Mouse (Mus musculus) adrenal gland, postnatal 36 days (tissue): Measurements from ENCODE around the gene Osgep. TPM values are rescaled to one million over a fixed set of nuclear protein-coding genes. Genes with fewer than 3 reads are reported as not detected.
"Not testable (repeated sequence)": the region's sequence is repeated elsewhere in the genome, so short reads cannot be mapped to it uniquely, and the experiment has no call there.

Source experiments
- DNase-seq, 2 experiments: peaks; one replicate each; pipeline ENCODE4 v3.0.0; 2021; ENCODE audit warnings: mixed read lengths in 1 of 2
- total RNA-seq, 2 experiments: library from RNA; stranded (reverse); gene quantifications; 2 replicates each; pipeline ENCODE4 v1.2.3; 2021

Gene Osgep
- total RNA-seq, 2 experiments from 2014 or later: 42.9 to 57.8 TPM

- DNase-seq: no peak
Observed at GRCm38 (mm10) chr14:50891621-50892020, 33.1 kb downstream of the Osgep start.

DNA sequence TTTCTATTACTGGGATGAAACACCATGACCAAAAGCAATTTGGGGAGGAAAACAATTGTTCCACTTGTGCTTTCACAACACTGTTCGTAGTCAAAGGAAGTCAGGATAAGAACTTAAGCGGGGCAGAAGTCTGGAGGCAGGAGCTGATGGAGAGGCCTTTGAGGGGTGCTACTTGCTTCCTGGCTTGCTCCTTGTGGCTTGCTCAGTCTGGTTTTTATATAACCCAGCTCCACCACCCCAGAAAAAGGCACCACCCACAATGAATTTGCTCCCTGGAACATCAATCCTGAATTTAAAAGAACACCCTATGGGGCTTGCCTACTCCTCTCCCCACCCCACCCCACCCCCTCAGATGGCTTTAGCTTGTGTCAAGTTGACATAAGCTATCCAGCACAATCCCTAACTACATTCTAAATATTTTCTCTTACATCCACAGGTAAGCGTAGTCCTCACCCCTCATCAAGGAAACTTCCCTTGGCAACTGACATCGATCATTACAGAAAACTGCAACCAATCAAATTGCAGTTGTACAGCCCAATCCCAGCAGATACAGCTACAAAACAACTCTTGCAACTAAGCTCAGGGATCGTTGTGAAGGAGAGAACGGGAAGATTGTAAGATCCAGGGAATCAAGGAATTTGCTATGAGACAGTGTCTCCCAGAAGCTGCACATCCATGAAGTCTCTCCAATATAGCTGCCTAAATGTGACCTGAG is 48.3 kb downstream of the Osgep start:
- no peak for DNase-seq

DNA sequence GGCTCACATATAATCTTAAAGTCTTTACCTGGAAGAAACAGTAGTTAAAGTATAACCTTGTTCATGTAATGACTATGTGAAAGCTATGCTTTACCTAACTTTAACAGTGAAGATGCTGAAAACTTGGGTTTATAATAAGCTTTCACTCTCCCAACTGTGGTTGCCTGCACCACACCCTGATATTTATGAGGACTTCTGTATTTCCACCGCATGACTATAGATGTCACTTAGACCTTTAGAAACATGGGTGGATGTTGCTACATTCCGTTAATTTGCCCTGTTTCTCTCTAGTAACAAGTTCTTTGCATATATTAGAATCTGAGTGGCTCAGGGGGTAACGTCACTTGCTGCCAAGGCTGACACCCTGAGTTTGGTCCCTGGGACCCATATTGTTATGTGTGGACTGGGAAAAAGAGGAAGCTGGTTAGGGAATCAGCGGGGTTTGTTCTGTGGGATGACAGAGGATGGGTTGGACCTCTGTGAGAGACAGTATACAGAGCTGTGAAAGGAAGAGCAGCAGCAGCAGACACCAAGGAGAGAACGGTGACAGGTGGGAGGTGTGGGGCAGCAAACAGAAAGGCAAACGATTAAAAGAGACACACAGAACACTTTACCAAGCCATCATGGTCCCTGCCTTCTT is 49.0 kb downstream of the Osgep start:
- no peak for DNase-seq

DNA sequence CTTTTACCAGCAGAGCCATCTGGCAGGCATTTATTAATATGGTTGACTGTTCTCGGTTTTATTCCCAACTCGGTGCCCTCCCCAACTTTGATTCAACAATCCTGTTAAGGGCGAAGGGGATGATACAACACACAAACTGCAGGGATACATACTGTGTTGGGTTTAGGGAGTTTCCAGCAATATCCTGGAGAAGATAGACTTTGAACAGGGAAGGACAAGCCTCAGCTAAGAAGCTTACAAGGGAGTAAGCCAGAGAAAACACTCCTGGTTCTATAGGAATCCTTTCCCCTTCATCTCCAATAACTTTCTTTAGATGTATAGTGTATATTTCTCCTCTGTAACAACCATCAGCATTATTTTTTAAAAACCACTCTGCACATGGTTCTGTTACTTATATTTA is 49.5 kb downstream of the Osgep start:
- no peak for DNase-seq

DNA sequence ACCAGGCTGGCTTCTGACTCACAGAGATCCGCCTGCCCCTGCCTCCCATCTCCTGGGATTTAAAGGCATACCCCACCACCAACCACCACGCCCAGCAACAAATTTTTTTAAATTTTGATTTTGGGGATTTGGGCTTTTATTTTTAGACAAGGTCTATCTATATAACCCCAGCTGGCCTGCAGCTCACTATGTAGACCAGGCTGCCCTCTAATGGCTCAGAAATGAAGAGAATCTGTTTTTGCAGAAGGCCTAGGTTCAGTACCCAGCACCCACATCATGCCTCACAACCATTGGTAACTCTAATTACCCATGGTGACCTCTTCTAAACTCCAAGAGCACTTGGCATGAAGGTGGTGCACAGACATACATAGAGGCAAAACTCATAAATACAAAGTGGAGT is 53.4 kb downstream of the Osgep start:
- no peak for DNase-seq

DNA sequence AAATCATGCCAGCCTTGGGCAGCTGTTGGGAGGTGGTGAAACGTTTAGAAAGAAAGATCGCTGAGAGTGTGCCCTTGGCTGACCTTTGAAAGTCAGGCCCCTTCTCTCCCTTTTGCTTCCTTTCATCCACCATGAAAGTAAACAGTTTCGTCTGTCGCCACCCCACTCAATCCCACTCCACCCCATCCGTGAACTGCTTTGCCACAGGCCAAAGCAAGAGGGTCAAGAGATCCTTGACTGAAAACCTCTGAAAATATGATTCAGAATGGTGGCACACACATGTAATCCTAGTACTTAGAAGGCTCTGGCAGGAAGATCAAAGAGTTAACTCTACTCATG is 53.9 kb downstream of the Osgep start:
- DNase-seq: no peak

DNA sequence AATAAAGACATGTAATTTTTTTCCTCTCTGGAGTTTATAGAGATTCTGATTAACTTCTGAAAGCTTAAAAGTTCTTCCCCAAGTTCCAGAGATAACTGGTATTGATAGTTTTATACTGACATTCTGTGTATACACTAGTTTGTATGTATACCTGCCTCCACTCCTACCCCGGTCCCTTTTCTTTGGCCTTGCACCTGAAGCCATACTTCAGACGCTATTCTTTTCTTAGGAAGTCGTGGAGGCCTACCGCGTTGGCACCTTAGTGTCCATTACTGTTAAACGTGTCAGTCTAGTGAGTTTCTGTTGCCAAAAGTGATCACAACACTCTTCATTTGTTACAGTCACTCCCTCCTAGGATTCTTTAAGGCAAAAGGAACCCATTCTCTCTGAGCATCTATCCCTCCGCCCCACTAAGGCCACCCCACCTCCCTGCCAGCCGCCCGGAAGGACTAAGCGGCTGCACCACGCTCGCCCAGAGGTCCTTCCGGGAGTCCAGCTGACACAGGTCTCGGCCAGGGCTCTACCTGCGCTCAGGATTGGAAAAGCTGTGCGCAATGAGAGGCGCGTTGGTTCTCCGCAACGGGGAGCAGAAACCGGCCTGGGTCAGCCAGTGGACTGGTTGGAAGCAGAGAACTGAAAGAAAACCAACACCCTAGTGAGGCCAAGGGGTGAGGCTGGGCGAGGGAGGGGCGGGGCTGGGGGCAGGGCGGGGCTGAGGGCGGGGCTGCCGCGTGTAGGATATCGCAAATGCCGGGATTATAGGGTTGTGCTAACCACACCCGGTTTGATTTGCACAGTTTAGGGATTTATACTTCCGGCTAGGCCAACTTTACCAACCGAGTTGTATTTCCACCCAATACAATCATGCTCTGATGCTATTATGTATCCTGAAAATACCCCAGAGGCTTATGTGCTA is 54.5 kb downstream of the Osgep start, which contains the start of gene Tep1:
Gene Tep1 (minus strand): TSS at position 672 of the 916 bp plus-strand sequence.
- DNase-seq: peak; percentile 76 to 81

- DNase-seq: no peak
Observed at GRCm38 (mm10) chr14:50868656-50869055, 56.0 kb downstream of the Osgep start.

DNA sequence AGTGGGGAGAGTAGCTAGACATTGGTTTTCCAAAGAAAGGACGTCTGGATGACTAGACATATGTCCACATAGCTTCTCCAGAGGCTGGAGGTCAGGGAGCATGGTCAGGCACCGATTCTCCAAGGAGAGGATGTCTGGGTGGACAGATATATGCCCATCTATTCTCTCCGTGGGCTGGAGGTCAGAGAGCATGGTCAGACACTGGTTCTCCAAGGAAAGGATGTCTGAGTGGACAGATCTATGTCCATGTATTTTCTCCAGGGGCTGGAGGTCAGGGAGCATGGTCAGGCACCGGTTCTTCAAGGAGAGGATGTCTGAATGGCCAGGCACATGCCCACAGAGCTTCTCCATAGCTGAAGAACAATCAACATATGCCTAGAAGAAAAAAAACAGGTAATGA is 56.5 kb downstream of the Osgep start:
- DNase-seq: no peak

GRCm38 (mm10) chr14:50866966-50867365 is 57.7 kb downstream of the Osgep start:
- DNase-seq: no peak

DNA sequence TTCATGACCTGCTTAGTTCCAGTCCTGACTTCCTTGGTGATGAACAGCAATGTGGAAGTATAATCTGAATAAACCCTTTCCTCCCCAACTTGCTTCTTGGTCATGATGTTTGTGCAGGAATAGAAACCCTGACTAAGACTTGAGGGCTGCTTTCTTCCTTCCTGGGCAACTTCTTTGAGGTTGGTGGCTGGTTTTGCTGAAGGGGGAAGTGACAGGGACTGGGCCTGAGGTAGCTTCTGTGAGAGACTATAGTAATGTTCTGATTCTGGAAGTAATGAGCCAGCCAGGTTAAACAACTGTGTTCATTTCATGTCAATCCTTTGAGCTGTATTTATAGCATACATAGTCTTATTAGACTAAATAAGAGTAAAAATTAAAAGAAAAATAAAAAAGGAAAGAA is 59.7 kb downstream of the Osgep start:
- DNase-seq: not testable (repeated sequence)

DNA sequence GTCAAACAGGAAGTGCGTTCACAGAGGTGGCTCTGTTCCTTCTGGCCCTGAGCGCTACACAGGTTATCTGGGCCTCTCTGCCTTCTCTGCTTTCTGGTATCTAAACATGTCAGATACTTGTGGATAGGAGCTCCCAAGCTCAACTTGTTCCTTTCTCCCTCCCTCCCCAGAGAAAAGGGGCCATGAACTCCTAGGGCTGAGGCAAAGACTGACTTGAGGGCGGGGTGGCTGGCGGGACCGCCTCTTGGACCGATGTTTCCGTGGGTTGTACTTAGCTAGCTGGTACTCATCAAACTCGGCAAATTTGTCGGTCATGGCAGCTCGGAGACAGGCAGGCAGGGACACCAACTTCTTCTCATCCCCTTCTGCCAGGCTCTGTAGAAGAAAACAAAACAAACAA is 62.1 kb downstream of the Osgep start:
- DNase-seq: no peak

Other genes with a start within 250 kb of the Osgep start
- not detected for gene Olfr747, start 231.7 kb downstream of the Osgep start, total RNA-seq
- gene Olfr748, start 217.5 kb downstream of the Osgep start, total RNA-seq: not detected
- gene Olfr749, start 179.8 kb downstream of the Osgep start, total RNA-seq: not detected
- gene Ttc5, start 139.4 kb downstream of the Osgep start, total RNA-seq: 10 to 100 TPM; 30.8 to 46.9 TPM
- gene Ccnb1ip1, start 117.2 kb downstream of the Osgep start, total RNA-seq: not detected
- 10 to 100 TPM; 24.1 to 24.4 TPM for gene Parp2, start 117.1 kb downstream of the Osgep start, total RNA-seq
- 10 to 100 TPM; 18.2 to 21.6 TPM for gene Tep1, start 54.3 kb downstream of the Osgep start, total RNA-seq
- gene Klhl33, start 27.4 kb downstream of the Osgep start, total RNA-seq: under 1 TPM; 0.50 to 0.63 TPM
- gene Apex1, start 75 bp upstream of the Osgep start, total RNA-seq: 10 to 100 TPM; 61.0 to 89.4 TPM
- 10 to 100 TPM; 58.5 to 65.6 TPM for gene Pip4p1, start 6.0 kb upstream of the Osgep start, total RNA-seq
- 10 to 100 TPM; 43.1 to 45.2 TPM for gene Pnp, start 6.2 kb upstream of the Osgep start, total RNA-seq
- gene Gm49342, start 19.6 kb upstream of the Osgep start, total RNA-seq: 10 to 100 TPM; 37.6 to 46.1 TPM
- 1 to 10 TPM; 2.1 to 2.9 TPM for gene Pnp2, start 31.1 kb upstream of the Osgep start, total RNA-seq
- under 1 TPM; 0.23 to 0.26 TPM for gene Rnase10, start 82.9 kb upstream of the Osgep start, total RNA-seq
- not detected for gene Rnase9, start 117.0 kb upstream of the Osgep start, total RNA-seq
- gene Rnase11, start 125.3 kb upstream of the Osgep start, total RNA-seq: not detected
- not detected for gene Rnase12, start 132.8 kb upstream of the Osgep start, total RNA-seq
- not detected for gene Olfr750, start 149.5 kb upstream of the Osgep start, total RNA-seq
- gene Rnase4, start 166.2 kb upstream of the Osgep start, total RNA-seq: 10 to 100 TPM; 40.6 to 52.3 TPM
- 1 to 10 TPM; 5.5 to 5.8 TPM for gene Ang, start 166.3 kb upstream of the Osgep start, total RNA-seq
- not detected for gene Eddm3b, start 189.5 kb upstream of the Osgep start, total RNA-seq
- gene Rnase6, start 199.0 kb upstream of the Osgep start, total RNA-seq: 1 to 10 TPM in 1 of 2 experiments, under 1 TPM in 1; 0.46 to 1.4 TPM
- not detected for gene Rnase1, start 221.9 kb upstream of the Osgep start, total RNA-seq
- not detected for gene Rnase2b, start 237.4 kb upstream of the Osgep start, total RNA-seq